Mouse (Mus musculus): ENCODE results near the gene Slc22a4. TPM values are rescaled to one million over a fixed set of nuclear protein-coding genes. Genes with fewer than 3 reads are reported as not detected.
"Not testable (repeated sequence)": the region's sequence is repeated elsewhere in the genome, so short reads cannot be mapped to it uniquely, and the experiment has no call there.

Slc22a4 gene
- total and polyA plus RNA-seq, 3 experiments = 3.5 to 5.8 TPM; not detected in 1

GRCm38 (mm10) chr11:54050205-54050604 lies 22.3 kb upstream of the Slc22a4 start:
- TF ChIP-seq MYC (IDR thresholded peaks at IDR 0.05; ENCODE audit: low read depth, low read length) (no peak), TAL1 (IDR thresholded peaks at IDR 0.05; ENCODE audit: low read length) (no peak), NRF1 (IDR thresholded peaks at IDR 0.05; ENCODE audit: insufficient read depth, low read depth, low read length, poor library complexity, severe bottlenecking) (no peak), RAD21 (IDR thresholded peaks at IDR 0.05; ENCODE audit: low read depth, low read length) (no peak)
- H3K9me3 ChIP-seq (replicated peaks; ENCODE audit: insufficient read depth, low read length) = no peaks in the 10 kb centered on the region
- H3K27me3 ChIP-seq (ENCODE audit: control insufficient read depth in 1 of 2, insufficient read depth in 2 of 2, low read length in 2 of 2) = peaks cover 0 to 2% of the 10 kb centered on the region in 2 experiments; a peak in 1 of 4 replicates
- no peak for DNase-seq (ENCODE audit: low read depth, low spot score)
- no peak overlapping the region for H3K9ac ChIP-seq (ENCODE audit: control insufficient read depth, low read depth, low read length, poor library complexity, severe bottlenecking)
- H3K4me3 ChIP-seq (ENCODE audit: control insufficient read depth in 1 of 2, insufficient read depth in 1 of 2, low read depth in 2 of 2, low read length in 2 of 2) = no peak overlapping the region
- H3K79me2 ChIP-seq (ENCODE audit: control insufficient read depth, insufficient read depth, low read length, poor library complexity) = no peaks in the 10 kb centered on the region
- H3K27ac ChIP-seq (ENCODE audit: control insufficient read depth, low read depth, low read length) = no peak overlapping the region
- no peaks in the 10 kb centered on the region; a peak in 1 of 4 replicates for H3K4me1 ChIP-seq (ENCODE audit: control insufficient read depth in 1 of 2, insufficient read depth in 2 of 2, low read length in 2 of 2)
- no peaks in the 10 kb centered on the region; a peak in 2 of 4 replicates for H3K36me3 ChIP-seq (ENCODE audit: control insufficient read depth in 1 of 2, insufficient read depth in 2 of 2, low read length in 2 of 2)

GRCm38 (mm10) chr11:54040676-54041075 lies 12.8 kb upstream of the Slc22a4 start:
- Histone ChIP-seq H3K27ac (ENCODE audit: control insufficient read depth, low read depth, low read length) (no peak overlapping the region), H3K27me3 (ENCODE audit: control insufficient read depth in 1 of 2, insufficient read depth in 2 of 2, low read length in 2 of 2) (peaks cover 1 to 5% of the 10 kb centered on the region in 2 experiments; a peak in 2 of 4 replicates), H3K4me1 (ENCODE audit: control insufficient read depth in 1 of 2, insufficient read depth in 2 of 2, low read length in 2 of 2) (no peaks in the 10 kb centered on the region; a peak in 1 of 4 replicates), H3K9me3 (replicated peaks; ENCODE audit: insufficient read depth, low read length) (no peaks in the 10 kb centered on the region), H3K79me2 (ENCODE audit: control insufficient read depth, insufficient read depth, low read length, poor library complexity) (no peaks in the 10 kb centered on the region), H3K9ac (ENCODE audit: control insufficient read depth, low read depth, low read length, poor library complexity, severe bottlenecking) (no peak overlapping the region), H3K36me3 (ENCODE audit: control insufficient read depth in 1 of 2, insufficient read depth in 2 of 2, low read length in 2 of 2) (no peaks in the 10 kb centered on the region), H3K4me3 (ENCODE audit: control insufficient read depth in 1 of 2, insufficient read depth in 1 of 2, low read depth in 2 of 2, low read length in 2 of 2) (no peak overlapping the region)
- no peak for DNase-seq (ENCODE audit: low read depth, low spot score)
- TF ChIP-seq ZC3H11A (IDR thresholded peaks at IDR 0.05; ENCODE audit: low read depth, low read length) (no peak), CHD1 (IDR thresholded peaks at IDR 0.05; ENCODE audit: low read depth, low read length) (no peak), GATA1 (IDR thresholded peaks at IDR 0.05; ENCODE audit: low read depth, low read length) (no peak), MYC (IDR thresholded peaks at IDR 0.05; ENCODE audit: low read depth, low read length) (no peak), MEF2A (IDR thresholded peaks at IDR 0.05; ENCODE audit: extremely low read depth, insufficient replicate concordance, low read depth, low read length, poor library complexity, severe bottlenecking) (no peak), BHLHE40 (IDR thresholded peaks at IDR 0.05; ENCODE audit: borderline replicate concordance, low read depth, low read length) (no peak), NELFE (IDR thresholded peaks at IDR 0.05; ENCODE audit: low read depth, low read length) (no peak), CTCF (IDR thresholded peaks at IDR 0.05 in 2 of 3, conservative IDR thresholded peaks at IDR 0.05 in 1 of 3; ENCODE audit: control insufficient read depth in 1 of 3, insufficient read depth in 1 of 3, low read depth in 2 of 3, low read length in 3 of 3, poor library complexity in 1 of 3, severe bottlenecking in 1 of 3) (no peak), ZMIZ1 (IDR thresholded peaks at IDR 0.05; ENCODE audit: low read depth, low read length) (no peak), KAT2A (conservative IDR thresholded peaks at IDR 0.05; ENCODE audit: low read depth, low read length) (no peak), POLR2AphosphoS5 (IDR thresholded peaks at IDR 0.05; ENCODE audit: borderline replicate concordance, low read depth, low read length) (no peak), SMC3 (IDR thresholded peaks at IDR 0.05; ENCODE audit: low read depth, low read length) (no peak), USF2 (IDR thresholded peaks at IDR 0.05; ENCODE audit: borderline replicate concordance in 1 of 2, insufficient read depth in 1 of 2, low read depth in 1 of 2, low read length in 2 of 2) (no peak), RCOR1 (IDR thresholded peaks at IDR 0.05; ENCODE audit: low read depth, low read length) (no peak), MAFK (IDR thresholded peaks at IDR 0.05; ENCODE audit: borderline replicate concordance, low read depth, low read length) (no peak), CHD2 (IDR thresholded peaks at IDR 0.05; ENCODE audit: low read length) (no peak), TCF12 (IDR thresholded peaks at IDR 0.05; ENCODE audit: low read depth, low read length) (no peak), ZKSCAN1 (IDR thresholded peaks at IDR 0.05; ENCODE audit: low read depth, low read length) (no peak)

GRCm38 (mm10) chr11:54032872-54033271 lies 5.0 kb upstream of the Slc22a4 start:
- H3K9ac ChIP-seq (ENCODE audit: control insufficient read depth, low read depth, low read length, poor library complexity, severe bottlenecking); DNase-seq (ENCODE audit: low read depth, low spot score); H3K27me3 ChIP-seq (ENCODE audit: control insufficient read depth in 1 of 2, insufficient read depth in 2 of 2, low read length in 2 of 2); H3K27ac ChIP-seq (ENCODE audit: control insufficient read depth, low read depth, low read length); H3K4me3 ChIP-seq (ENCODE audit: control insufficient read depth in 1 of 2, insufficient read depth in 1 of 2, low read depth in 2 of 2, low read length in 2 of 2); H3K9me3 ChIP-seq (replicated peaks; ENCODE audit: insufficient read depth, low read length); H3K79me2 ChIP-seq (ENCODE audit: control insufficient read depth, insufficient read depth, low read length, poor library complexity): not testable (repeated sequence)
- peaks cover 15 to 20% of the 10 kb centered on the region in 2 experiments for H3K4me1 ChIP-seq (ENCODE audit: control insufficient read depth in 1 of 2, insufficient read depth in 2 of 2, low read length in 2 of 2)
- H3K36me3 ChIP-seq (ENCODE audit: control insufficient read depth in 1 of 2, insufficient read depth in 2 of 2, low read length in 2 of 2) = peaks cover 0 to 15% of the 10 kb centered on the region in 2 experiments; a peak in 2 of 4 replicates
